Mouse (Mus musculus) spleen, postnatal 36 days (tissue): ENCODE measurements around the gene Hip1.

Experiments used
- DNase-seq, 2 experiments: peaks; one replicate each; pipeline ENCODE4 v3.0.0; 2022; ENCODE audit warnings: low spot score in 2 of 2, mixed read lengths in 1 of 2

The Hip1 gene

GRCm38 (mm10) chr5:135445755-135446154, 99.2 kb downstream of the Hip1 start:
- DNase-seq, result no peak

- DNase-seq, result no peak
Observed at GRCm38 (mm10) chr5:135442430-135442829, 102.5 kb downstream of the Hip1 start.

- peak; percentile 64 to 70 for DNase-seq
Observed at GRCm38 (mm10) chr5:135435039-135435438, 109.9 kb downstream of the Hip1 start.

GRCm38 (mm10) chr5:135433861-135434260, 111.1 kb downstream of the Hip1 start:
- no peak for DNase-seq

GRCm38 (mm10) chr5:135431111-135431510, 113.8 kb downstream of the Hip1 start:
- peak in 1 of 2 experiments; percentile 10 for DNase-seq

GRCm38 (mm10) chr5:135428786-135429185, 116.1 kb downstream of the Hip1 start:
- DNase-seq, result no peak

- no peak for DNase-seq
Observed at GRCm38 (mm10) chr5:135410266-135410665, 134.7 kb downstream of the Hip1 start.

- peak in 1 of 2 experiments; percentile 25 for DNase-seq
Observed at GRCm38 (mm10) chr5:135408114-135408513, 136.8 kb downstream of the Hip1 start.

- DNase-seq, result no peak
Observed at GRCm38 (mm10) chr5:135405437-135405836, 139.5 kb downstream of the Hip1 start.

- no peak for DNase-seq
Observed at GRCm38 (mm10) chr5:135404623-135405022, 140.3 kb downstream of the Hip1 start.

- peak; percentile 57 to 62 for DNase-seq
Observed at GRCm38 (mm10) chr5:135400244-135400643, 144.7 kb downstream of the Hip1 start.

- no peak for DNase-seq
Observed at GRCm38 (mm10) chr5:135399382-135399781, 145.5 kb downstream of the Hip1 start.

GRCm38 (mm10) chr5:135395826-135396225, 149.1 kb downstream of the Hip1 start:
- peak; percentile 29 to 52 for DNase-seq

- peak; percentile 76 to 82 for DNase-seq
Observed at GRCm38 (mm10) chr5:135394004-135394823, 150.7 kb downstream of the Hip1 start, which contains the start of gene Pom121. Gene Pom121 (minus strand): TSS chr5:135394546.

- no peak for DNase-seq
Observed at GRCm38 (mm10) chr5:135383771-135384170, 161.1 kb downstream of the Hip1 start.

- no peak for DNase-seq
Observed at GRCm38 (mm10) chr5:135382746-135383145, 162.2 kb downstream of the Hip1 start.

GRCm38 (mm10) chr5:135381356-135381925, 163.5 kb downstream of the Hip1 start:
- no peak for DNase-seq

GRCm38 (mm10) chr5:135380681-135381080, 164.2 kb downstream of the Hip1 start:
- DNase-seq, result no peak

GRCm38 (mm10) chr5:135376341-135376740, 168.6 kb downstream of the Hip1 start:
- no peak for DNase-seq

GRCm38 (mm10) chr5:135375167-135375566, 169.8 kb downstream of the Hip1 start:
- no peak for DNase-seq

- DNase-seq, result no peak
Observed at GRCm38 (mm10) chr5:135373601-135374000, 171.3 kb downstream of the Hip1 start.

- no peak for DNase-seq
Observed at GRCm38 (mm10) chr5:135371195-135371594, 173.7 kb downstream of the Hip1 start.
